In the genomic region with DNA sequence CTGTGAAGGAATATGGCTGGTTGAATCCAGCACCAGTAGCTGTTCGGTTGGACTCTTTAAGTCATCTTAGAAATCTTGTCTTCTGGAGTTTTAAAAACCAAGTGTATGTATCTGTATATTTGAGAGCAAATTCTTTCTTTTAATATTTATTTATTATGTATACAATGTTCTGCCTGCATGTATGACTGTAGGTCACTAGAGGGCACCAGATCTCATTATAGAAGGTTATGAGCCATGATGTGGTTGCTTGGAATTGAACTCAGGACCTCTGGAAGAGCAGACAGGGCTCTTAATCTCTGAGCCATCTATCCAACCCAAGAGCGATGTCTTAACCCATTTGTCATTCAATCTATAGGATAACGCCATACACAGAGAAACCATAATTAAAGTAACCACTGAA, we compare ENCODE assay signal across 19 mouse cellular contexts.
A peak's percentile ranks its signal among the peaks of the same experiment; 100 is the strongest.
DNase-seq lines count a peak whose midpoint lies in the region; ATAC-seq and TF ChIP-seq lines count a peak whose summit lies in the region.
"Had no signal": no experiment of that assay in that cellular context is flagged by ENCODE, and none has a peak within 500 bp of the region (broad histone marks: within the 10 kb centered on the region; RNA-seq: fewer than 3 reads in every experiment).

No protein-coding gene starts in this region.

- in situ Hi-C loops in Patski (cut with MboI; ENCODE audit: low pct_unique_long_range_greater_than_20kb): loop anchor here (5.0 kb wide), 2 partner anchors 126 to 356 kb away; no protein-coding TSS in a partner anchor

- POLR2A ChIA-PET in Patski (lab: Charles Lee): no interaction called here

- H3K27me3 ChIP-seq in Patski: no peaks in the 10 kb centered on the region
- H3K27me3 ChIP-seq: embryonic facial prominence, embryonic 12.5 days; forebrain, embryonic 12.5 days; limb, embryonic 13.5 days; liver, embryonic 13.5 days; lung, embryonic 15.5 days had no signal

- peak; percentile 33 for TF ChIP-seq CTCF in gastrocnemius, adult 2 months (IDR thresholded peaks at IDR 0.05)
- TF ChIP-seq CTCF in layer of hippocampus, adult 2 months (conservative IDR thresholded peaks at IDR 0.05): peak; percentile 68
- TF ChIP-seq CTCF in Patski (IDR thresholded peaks at IDR 0.05): peak; percentile 62

- CTCF ChIA-PET in Patski (lab: Charles Lee): no interaction called here

- no peak overlapping the region for H3K4me3 ChIP-seq in gastrocnemius, adult 2 months
- no peak overlapping the region for H3K4me3 ChIP-seq in layer of hippocampus, adult 2 months
- H3K4me3 ChIP-seq: embryonic facial prominence, embryonic 12.5 days; forebrain, embryonic 12.5 days; limb, embryonic 13.5 days; liver, embryonic 13.5 days; lung, embryonic 15.5 days; midbrain, embryonic 10.5 days had no signal

- no peak overlapping the region for H3K27ac ChIP-seq in gastrocnemius, adult 2 months
- no peak overlapping the region for H3K27ac ChIP-seq in layer of hippocampus, adult 2 months
- H3K27ac ChIP-seq: embryonic facial prominence, embryonic 12.5 days; forebrain, embryonic 12.5 days; limb, embryonic 13.5 days; liver, embryonic 13.5 days; lung, embryonic 15.5 days; midbrain, embryonic 10.5 days had no signal

- intact Hi-C loops in gastrocnemius, adult 2 months (cut with DNase I): no loop called here

- DNase-seq in gastrocnemius, adult 2 months: no peak
- DNase-seq in gastrocnemius, postnatal 25 days: no peak
- no peak for DNase-seq in layer of hippocampus, adult 2 months (ENCODE audit: low spot score in 2 of 2)
- no peak for DNase-seq in layer of hippocampus, adult 9-11 months
- DNase-seq in 3T3-L1 (ENCODE audit: low read depth, low spot score): peak; percentile 35
- DNase-seq in Patski (ENCODE audit: low read depth, low spot score): no peak
- DNase-seq in natural killer cell, adult 2 months (ENCODE audit: low spot score in 2 of 2): no peak
- DNase-seq in adipocyte (ENCODE audit: low spot score): no peak
- DNase-seq: adrenal gland, postnatal 36 days; cerebellum, postnatal 10 days; heart, postnatal 4 days; kidney, adult 2 months; kidney, postnatal 10 days; liver, embryonic 13.5 days had no signal

- ATAC-seq in Patski: no peak
